Mouse (Mus musculus) left cerebral cortex, adult 8-10 months (tissue): ENCODE results near the gene Akap8l. TPM values are rescaled to one million over a fixed set of nuclear protein-coding genes. Genes with fewer than 3 reads are reported as not detected.
A peak's percentile ranks its signal among the peaks of the same experiment; 100 is the strongest.

Source experiments
- DNase-seq, 2 experiments: peaks; one replicate each; pipeline ENCODE4 v3.0.0; 2022; ENCODE audit warnings: low spot score in 2 of 2
- total RNA-seq, 4 experiments: library from RNA; stranded (reverse); gene quantifications; 2 replicates each; pipeline ENCODE4 v1.2.4; 2022

The Akap8l gene
- total RNA-seq, 4 experiments from 2014 or later: 184 to 217 (median 195) TPM

DNA sequence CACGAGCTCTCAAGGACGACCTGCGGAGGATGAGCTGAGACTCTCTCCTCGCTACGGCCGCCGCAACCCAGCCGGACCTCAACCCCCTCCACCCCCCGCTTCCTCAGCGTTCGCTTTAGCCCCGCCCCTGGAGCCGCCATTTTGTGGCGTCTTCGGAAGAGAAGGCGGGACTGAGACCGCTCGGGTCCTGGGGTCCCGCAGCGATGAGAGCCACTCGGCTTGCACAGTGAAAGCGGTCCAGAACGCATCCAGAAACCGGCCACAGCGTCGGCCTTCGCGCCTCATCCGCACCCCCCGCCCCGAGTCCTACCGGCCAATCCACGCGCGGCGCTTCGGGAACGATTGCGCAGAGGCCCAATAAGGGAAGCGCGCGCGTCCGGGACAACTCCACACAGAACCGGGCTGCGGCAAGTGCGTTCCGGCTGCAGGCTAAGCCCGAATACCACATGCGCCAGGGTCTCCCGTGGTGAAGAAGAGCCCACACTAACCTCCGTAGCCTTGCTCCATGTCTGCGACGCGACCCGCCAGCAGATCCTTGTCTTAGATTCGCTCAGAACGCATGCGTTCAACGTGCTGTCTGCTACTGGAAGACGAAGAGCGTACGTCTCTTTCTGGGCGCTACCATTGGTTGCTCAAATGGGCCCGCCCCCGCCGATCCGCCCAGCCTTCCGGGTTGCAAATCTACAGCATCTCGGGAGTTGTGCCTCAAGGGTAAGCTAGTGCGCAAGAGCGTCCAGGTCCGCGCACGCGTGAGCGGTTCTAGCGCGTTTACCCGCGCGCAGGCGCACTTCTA, 29.6 kb downstream of the Akap8l start, which contains the start of gene Akap8:
Gene Akap8, minus strand, starts transcription at position 642 of the 793 bp plus-strand sequence.
- peak; percentile 96 to 99 for DNase-seq

- no peak for DNase-seq
These were observed 30.5 kb downstream of the Akap8l start for GRCm38 (mm10) chr17:32319950-32320349.

DNA sequence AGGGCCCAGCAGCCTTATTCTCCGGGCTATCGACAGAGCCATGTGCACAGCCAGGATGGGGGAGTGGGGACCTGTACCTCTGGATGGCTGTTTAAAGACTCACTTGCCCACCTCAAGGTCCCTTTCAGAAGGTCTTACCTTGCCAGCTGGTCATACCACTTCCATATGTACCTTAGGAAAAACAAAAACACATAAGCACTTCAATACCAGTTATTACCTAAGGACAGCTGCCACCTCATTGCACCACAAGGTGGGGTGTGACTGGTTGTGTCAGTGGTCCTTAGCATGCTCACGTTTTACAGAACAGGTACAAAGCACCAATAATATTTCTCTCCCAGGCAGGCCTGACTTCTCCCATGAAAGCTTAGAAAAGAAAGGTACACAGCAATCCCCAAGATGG, 32.7 kb downstream of the Akap8l start:
- no peak for DNase-seq

- DNase-seq: no peak
These were observed 33.4 kb downstream of the Akap8l start for GRCm38 (mm10) chr17:32317032-32317431.

GRCm38 (mm10) chr17:32315560-32315959, 34.8 kb downstream of the Akap8l start:
- no peak for DNase-seq

DNA sequence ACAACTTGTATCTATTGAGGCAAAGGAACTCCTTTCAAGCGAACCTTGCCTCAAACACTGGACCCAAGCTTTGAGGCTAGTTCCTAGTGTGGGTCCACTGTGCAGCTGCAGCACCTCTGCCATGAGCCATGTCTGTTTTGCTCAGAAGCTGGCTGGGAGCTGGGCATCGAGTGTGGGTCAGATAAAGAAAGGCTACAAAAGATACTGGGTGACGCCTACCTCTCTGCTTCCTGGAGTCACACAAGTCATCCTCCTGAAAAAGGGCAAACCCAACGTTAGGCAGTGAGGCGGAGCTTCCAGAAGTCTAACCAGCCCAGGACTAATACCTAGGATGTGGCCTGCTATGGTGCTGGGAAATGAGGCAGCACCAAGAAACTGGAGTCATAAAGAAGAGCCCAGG, 36.5 kb downstream of the Akap8l start:
- no peak for DNase-seq

DNA sequence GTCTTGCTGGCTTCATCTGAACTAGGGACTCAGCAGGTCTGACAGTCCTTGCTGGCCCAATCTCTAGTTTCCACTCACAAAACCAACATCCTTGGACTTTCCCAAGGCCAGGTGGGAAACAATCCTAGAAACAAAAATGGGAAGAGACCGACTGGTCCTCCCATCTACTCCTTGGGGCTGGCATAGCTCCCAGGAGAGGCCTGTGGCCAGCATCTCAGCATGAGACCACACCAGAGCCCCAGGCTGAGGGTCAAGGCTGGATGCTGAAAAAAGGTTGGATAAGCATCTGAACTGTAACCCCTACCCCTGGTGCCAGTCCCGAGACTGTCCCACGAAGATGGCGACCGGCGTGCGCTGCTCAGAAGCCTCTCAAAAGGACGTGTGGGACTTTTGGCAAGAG, 37.6 kb downstream of the Akap8l start:
- DNase-seq: no peak

DNA sequence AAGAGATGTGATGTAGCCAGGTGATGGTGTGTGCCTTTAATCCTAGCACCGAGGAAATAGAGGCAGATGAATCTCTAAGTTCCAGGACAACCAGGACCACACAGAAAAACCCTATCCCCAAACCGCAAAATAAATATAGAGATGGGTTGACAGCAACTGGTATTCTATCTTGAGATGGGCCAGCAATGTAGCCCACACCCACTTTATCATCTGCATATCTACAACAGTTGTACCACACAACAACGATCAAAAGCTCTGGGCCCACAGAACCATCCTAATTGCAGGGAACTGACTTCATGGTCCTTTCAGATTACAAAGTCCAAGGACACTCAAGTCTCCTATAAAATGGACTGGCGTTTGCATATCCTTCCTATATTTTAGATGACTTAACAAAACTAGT, 42.4 kb downstream of the Akap8l start:
- DNase-seq: no peak

GRCm38 (mm10) chr17:32298125-32298524, 52.3 kb downstream of the Akap8l start:
- DNase-seq: no peak

DNA sequence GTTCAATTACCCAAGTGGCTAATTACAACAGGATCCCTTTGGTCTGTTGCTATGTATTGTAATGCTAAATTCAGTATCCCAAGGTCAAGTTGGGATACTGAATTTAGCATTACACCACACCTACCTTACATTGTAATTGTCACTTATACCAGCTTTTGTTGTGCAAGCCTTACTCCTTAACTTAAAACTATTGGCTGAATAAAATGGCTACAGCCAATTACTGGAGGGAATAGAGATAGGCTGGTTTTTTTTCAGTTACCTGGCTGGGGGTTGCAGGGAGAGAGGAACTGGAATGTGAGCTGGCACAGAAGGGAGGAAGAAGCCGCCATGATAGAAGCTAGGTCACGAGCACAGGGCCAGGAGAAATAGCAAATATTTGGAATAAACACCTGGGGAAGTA, 54.5 kb downstream of the Akap8l start:
- no peak for DNase-seq

DNA sequence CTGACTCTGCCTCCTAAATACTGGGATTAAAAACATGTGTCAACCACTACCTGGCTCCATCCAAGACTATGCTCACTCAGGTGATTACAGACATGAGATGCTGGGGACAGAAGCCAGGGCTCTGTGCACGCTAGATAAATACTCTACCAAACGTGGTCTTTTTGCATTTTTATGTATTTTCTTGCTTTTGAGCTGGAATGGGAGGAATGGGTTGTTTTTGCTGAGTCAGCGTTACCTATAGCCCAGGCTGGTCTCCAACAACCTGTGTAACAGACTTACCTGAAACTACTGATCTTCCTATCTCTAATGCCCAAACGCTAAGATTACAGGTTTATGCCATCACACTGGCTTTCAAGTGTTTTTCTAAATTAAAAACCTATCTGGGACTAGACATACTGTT, 55.2 kb downstream of the Akap8l start:
- no peak for DNase-seq

GRCm38 (mm10) chr17:32285138-32285670, 65.2 kb downstream of the Akap8l start:
- no peak for DNase-seq

DNA sequence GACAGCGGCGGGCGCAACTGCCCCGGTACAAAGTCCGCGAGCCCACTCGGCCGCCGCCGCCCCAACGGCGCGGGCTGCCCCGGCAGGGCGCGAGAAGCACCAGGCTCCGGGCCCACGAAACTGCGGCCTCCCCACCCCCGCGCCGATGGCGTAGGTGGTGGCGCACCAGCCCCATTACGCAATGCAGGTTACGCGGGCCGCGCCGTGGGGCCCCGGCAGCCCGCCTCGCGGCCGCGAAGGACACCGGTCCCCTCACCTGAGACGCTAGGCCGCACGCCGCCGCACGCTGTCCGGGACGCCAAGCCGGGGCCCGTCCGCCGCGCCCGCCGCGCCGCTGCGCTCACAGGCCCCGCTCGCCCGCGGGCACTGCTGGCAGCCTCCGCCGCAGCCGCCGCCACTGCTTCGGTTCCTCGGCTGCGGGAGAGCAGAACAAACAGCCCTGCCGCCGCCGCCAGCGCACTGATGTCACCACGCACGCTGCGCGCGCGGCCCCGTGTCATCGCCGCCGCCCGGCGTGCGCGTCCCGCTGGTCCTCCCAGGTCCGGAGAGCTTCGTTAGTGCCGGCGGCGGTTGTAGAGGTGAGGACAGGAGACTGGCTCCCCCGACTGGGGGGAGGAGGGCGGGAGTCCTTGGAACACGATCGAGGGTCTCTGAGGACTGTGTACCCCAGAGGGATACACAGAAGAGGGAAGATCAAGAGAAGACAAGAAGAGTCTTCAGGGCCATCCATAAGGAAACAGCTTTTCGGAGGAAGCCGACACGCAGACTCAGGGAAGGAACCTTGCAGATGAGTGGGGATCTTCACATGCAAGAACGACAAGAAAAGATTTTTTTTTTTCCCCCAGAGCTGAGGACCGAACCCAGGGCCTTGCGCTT, 65.9 kb downstream of the Akap8l start, which contains the start of gene Brd4:
Gene Brd4, minus strand, starts transcription at position 461 of the 876 bp plus-strand sequence.
- peak; percentile 87 to 89 for DNase-seq

GRCm38 (mm10) chr17:32283771-32284221, 66.6 kb downstream of the Akap8l start:
- peak; percentile 22 to 23 for DNase-seq

DNA sequence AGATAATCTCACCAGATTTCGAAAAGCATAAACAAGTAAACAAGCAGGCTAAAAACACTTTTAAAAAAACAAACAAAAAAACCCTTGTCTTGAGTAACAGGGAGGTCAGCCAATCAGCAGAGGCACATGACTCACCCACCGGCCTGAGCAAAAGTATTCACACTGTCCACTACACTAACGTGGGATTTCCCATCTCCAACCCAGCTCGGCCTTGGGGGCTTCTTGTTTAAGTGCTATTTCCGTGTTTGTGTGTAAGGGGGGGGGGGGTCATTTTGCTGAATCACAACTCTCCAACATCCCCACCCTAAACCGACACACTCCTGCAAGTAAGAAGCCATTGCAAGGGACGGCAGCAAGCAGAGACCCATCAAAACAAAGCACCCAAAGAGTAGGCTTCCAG, 67.1 kb downstream of the Akap8l start:
- DNase-seq: no peak

- no peak for DNase-seq
These were observed 68.6 kb downstream of the Akap8l start for GRCm38 (mm10) chr17:32281611-32282310.

- no peak for DNase-seq
These were observed 69.3 kb downstream of the Akap8l start for GRCm38 (mm10) chr17:32281126-32281525.

GRCm38 (mm10) chr17:32280575-32280974, 69.8 kb downstream of the Akap8l start:
- no peak for DNase-seq

- DNase-seq: no peak
These were observed 73.2 kb downstream of the Akap8l start for GRCm38 (mm10) chr17:32277201-32277600.

DNA sequence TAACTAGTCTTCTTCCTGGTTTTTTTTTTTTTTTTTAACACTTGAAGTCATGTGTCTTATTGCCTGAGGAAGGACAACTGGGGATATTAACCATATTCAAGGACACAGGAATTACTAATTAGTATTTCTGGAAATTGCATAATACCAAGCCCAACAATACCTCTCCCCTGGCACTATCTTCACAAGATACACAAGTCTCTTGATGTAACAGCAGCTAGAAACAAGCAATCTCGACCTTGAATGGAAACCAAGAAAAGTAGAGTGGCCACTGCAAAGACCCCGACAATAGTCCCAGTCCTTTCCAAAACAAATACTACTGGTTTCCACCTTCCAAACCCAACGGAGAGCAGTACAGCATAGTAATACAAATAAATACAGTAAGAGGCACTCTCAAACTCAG, 74.8 kb downstream of the Akap8l start:
- DNase-seq: no peak
